ENCODE assay signal across 9 mouse cellular contexts in the genomic region with DNA sequence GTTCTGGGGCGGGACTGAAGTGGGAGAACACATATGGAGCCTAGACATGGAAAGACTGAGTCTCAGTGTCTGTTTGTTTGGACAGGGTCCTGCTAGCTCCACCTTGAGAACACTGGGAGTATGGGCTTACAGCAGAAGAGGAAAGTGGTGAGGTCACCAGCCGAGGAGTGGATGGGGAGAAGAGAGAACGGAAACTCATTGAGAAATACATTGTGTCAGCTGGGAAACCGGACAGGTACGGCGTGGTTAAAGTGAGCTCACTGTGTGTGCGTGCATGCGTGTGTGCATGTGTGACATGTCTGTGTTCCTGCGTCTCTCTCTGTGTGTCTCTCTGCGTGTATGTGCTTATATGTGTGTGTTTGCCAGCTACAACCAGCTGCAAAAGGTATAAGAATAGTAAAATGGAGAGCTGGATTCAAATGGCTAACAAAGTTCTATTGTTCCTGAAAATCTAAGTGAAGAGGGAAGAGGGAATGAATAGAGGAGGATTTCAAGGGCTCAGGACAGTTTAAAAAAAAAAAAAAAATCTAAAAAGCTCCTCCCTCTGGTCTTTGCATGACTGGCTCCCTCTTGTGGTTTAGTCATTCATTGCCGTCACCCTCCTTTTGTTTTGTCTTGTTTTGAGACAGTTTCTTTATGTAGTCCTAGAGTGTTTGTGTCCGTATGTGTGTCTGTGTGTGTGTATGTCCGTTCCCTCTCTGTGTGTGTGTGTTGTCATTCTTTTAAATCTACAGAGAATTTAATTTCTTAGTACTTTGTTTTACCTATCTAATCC. TPM values are rescaled to one million over a fixed set of nuclear protein-coding genes. Genes with fewer than 3 reads are reported as not detected.
DNase-seq lines count a peak whose midpoint lies in the region; ATAC-seq and TF ChIP-seq lines count a peak whose summit lies in the region.
"Had no signal": no experiment of that assay in that cellular context is flagged by ENCODE, and none has a peak within 500 bp of the region (broad histone marks: within the 10 kb centered on the region; RNA-seq: fewer than 3 reads in every experiment).

No protein-coding gene starts in this region.

- no peaks in the 10 kb centered on the region; the same call in 1 of the 2 replicates for H3K4me1 ChIP-seq in G1E (ENCODE audit: insufficient read depth, low read depth, low read length)
- H3K4me1 ChIP-seq in midbrain, postnatal 0 days (ENCODE audit: insufficient read depth, low read length): no peaks in the 10 kb centered on the region
- H3K4me1 ChIP-seq: limb, embryonic 13.5 days had no signal

- peak; percentile 75 for DNase-seq in layer of hippocampus, adult 11-12 months (ENCODE audit: low spot score)
- DNase-seq in layer of hippocampus, postnatal 36 days: no peak
- peak; percentile 25 for DNase-seq in G1E (ENCODE audit: low spot score)
- DNase-seq in cerebellum, adult 9-10 months: peak; percentile 87
- peak; percentile 64 for DNase-seq in forelimb bud, embryonic 11.5 days (ENCODE audit: low read depth, low spot score)
- DNase-seq in left cerebral cortex, postnatal 4 days: peak; percentile 50
- DNase-seq in midbrain, postnatal 0 days (ENCODE audit: low spot score): peak; percentile 76
- DNase-seq in urinary bladder, postnatal 10 days (ENCODE audit: low spot score): no peak

- no peak overlapping the region for H3K9ac ChIP-seq in midbrain, postnatal 0 days (replicated peaks; ENCODE audit: low read length, poor library complexity, severe bottlenecking)
- H3K9ac ChIP-seq: limb, embryonic 13.5 days had no signal

- no peaks in the 10 kb centered on the region for H3K27me3 ChIP-seq in G1E (ENCODE audit: insufficient read depth, low read length)
- no peaks in the 10 kb centered on the region for H3K27me3 ChIP-seq in midbrain, postnatal 0 days (ENCODE audit: insufficient read depth, low read length)
- H3K27me3 ChIP-seq: limb, embryonic 13.5 days had no signal

- H3K9me3 ChIP-seq in G1E (replicated peaks): no peaks in the 10 kb centered on the region
- no peaks in the 10 kb centered on the region for H3K9me3 ChIP-seq in midbrain, postnatal 0 days (ENCODE audit: low read length)
- H3K9me3 ChIP-seq: limb, embryonic 13.5 days had no signal

- peak; percentile 7; the same call in 1 of the 2 replicates for TF ChIP-seq CTCF in G1E (IDR thresholded peaks at IDR 0.05; ENCODE audit: low read depth, low read length)
- TF ChIP-seq CTCF in midbrain, postnatal 0 days (IDR thresholded peaks at IDR 0.05): peak; percentile 86

- H3K27ac ChIP-seq in midbrain, postnatal 0 days (ENCODE audit: low read depth, low read length): no peak overlapping the region
- H3K27ac ChIP-seq: limb, embryonic 13.5 days had no signal

- intact Hi-C loops in left cerebral cortex, postnatal 4 days (cut with DNase I): no loop called here

- no peak for ATAC-seq in G1E (ENCODE audit: extremely low read depth, insufficient number of reproducible peaks, low FRiP score, poor library complexity, severe bottlenecking)
- ATAC-seq in midbrain, postnatal 0 days (ENCODE audit: low FRiP score): no peak

- no peak overlapping the region for H3K4me3 ChIP-seq in G1E (ENCODE audit: low read depth, low read length)
- H3K4me3 ChIP-seq in midbrain, postnatal 0 days (ENCODE audit: low read depth, low read length): no peak overlapping the region
- H3K4me3 ChIP-seq: limb, embryonic 13.5 days had no signal

- 57% methylated on average over 13 of the region's 13 CpGs for WGBS in midbrain, postnatal 0 days

- no peak overlapping the region for H3K4me2 ChIP-seq in midbrain, postnatal 0 days (ENCODE audit: low read depth, low read length, poor library complexity, severe bottlenecking)
- H3K4me2 ChIP-seq: limb, embryonic 13.5 days had no signal

- no peaks in the 10 kb centered on the region for H3K36me3 ChIP-seq in G1E (replicated peaks)
- no peaks in the 10 kb centered on the region for H3K36me3 ChIP-seq in midbrain, postnatal 0 days (ENCODE audit: insufficient read depth, low read length)
- H3K36me3 ChIP-seq: limb, embryonic 13.5 days had no signal

RNA-seq across cellular contexts. Expression of gene Ak4, which starts 52.0 kb away (rescaled TPM):
- 10 to 100 TPM; 78.1 to 95.3 TPM for total RNA-seq in layer of hippocampus, postnatal 36 days (2021)
- total RNA-seq in G1E (2014; fragmentation: Nextera tagmentation) (not detected in 2 replicates), G1E (2017) (0.12 TPM in 1 of 2 replicates, not detected in the other)
- not detected in 2 replicates for polyA plus RNA-seq in G1E (2012)
- 10 to 100 TPM; 10.2 to 11.8 TPM for total RNA-seq in left cerebral cortex, postnatal 4 days (2021)
- 11.8 and 19.7 TPM in 2 replicates for total RNA-seq in midbrain, postnatal 0 days (2014; rRNA removed)
- polyA plus RNA-seq in midbrain, postnatal 0 days (2015; fragmentation: Nextera tagmentation; extraction: Ambion mirVana): 5.0 and 5.8 TPM in 2 replicates

Comparison
In these comparisons a context has a peak if more than half of its experiments do, and no peak if none do; other contexts are left out.
1. DNase-seq: peak in layer of hippocampus, adult 11-12 months (single experiment), G1E (single experiment), cerebellum, adult 9-10 months (single experiment), forelimb bud, embryonic 11.5 days (single experiment), left cerebral cortex, postnatal 4 days (single experiment) and midbrain, postnatal 0 days (single experiment); none in layer of hippocampus, postnatal 36 days (0 of 2) and urinary bladder, postnatal 10 days (single experiment).
2. RNA of gene Ak4, which starts 52.0 kb away (total RNA-seq): 78.1 to 95.3 TPM in layer of hippocampus, postnatal 36 days, 11.8 to 19.7 TPM in midbrain, postnatal 0 days and 10.2 to 11.8 TPM in left cerebral cortex, postnatal 4 days; 0.12 TPM in G1E; every median in the first group is over 10 times any median in the second.